ENCODE assay signal across 13 mouse cellular contexts in the genomic region with DNA sequence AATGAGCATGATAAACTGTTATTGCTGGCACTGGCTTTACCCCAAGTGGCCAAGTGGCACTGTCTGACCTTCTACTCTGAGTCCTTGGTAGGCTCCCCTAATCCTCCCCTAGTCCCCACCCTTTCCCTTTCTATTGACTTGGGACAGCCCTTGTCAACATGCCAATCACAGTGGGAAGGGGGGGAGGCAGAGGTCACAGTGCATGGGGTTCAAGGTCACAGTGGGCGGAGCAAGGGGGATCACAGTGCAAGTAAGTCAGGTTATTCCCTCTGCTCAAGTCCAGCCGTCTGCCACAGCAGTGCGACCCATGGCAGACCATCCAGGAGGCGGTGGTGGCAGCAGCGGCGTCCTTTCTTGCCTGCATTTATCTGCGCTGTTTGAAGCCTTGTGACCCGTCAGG. TPM values are rescaled to one million over a fixed set of nuclear protein-coding genes. Genes with fewer than 3 reads are reported as not detected.
DNase-seq lines count a peak whose midpoint lies in the region; ATAC-seq lines count a peak whose summit lies in the region.
"Had no signal": no experiment of that assay in that cellular context is flagged by ENCODE, and none has a peak within 500 bp of the region (broad histone marks: within the 10 kb centered on the region; RNA-seq: fewer than 3 reads in every experiment).

No protein-coding gene starts in this region.

- no peak for DNase-seq in heart, adult 9 months (ENCODE audit: low spot score in 2 of 2)
- DNase-seq in midbrain, embryonic 10.5 days (ENCODE audit: low spot score), result peak; percentile 76
- DNase-seq in ZHBTc4 (ENCODE audit: low read depth, low spot score), result peak; percentile 83
- DNase-seq in natural killer cell, adult 2 months (ENCODE audit: low spot score in 2 of 2), result no peak
- DNase-seq: gastrocnemius, postnatal 36 days had no signal

- no peaks in the 10 kb centered on the region for H3K27me3 ChIP-seq in heart, embryonic 15.5 days
- no peaks in the 10 kb centered on the region for H3K27me3 ChIP-seq in midbrain, embryonic 10.5 days (ENCODE audit: low read depth, poor library complexity, severe bottlenecking)
- no peaks in the 10 kb centered on the region for H3K27me3 ChIP-seq in midbrain, embryonic 16.5 days (ENCODE audit: control insufficient read depth, insufficient read depth, low read depth, low read length)
- no peaks in the 10 kb centered on the region for H3K27me3 ChIP-seq in liver, embryonic 16.5 days (ENCODE audit: control insufficient read depth, insufficient read depth, low read depth, low read length)
- H3K27me3 ChIP-seq: embryonic facial prominence, embryonic 12.5 days; limb, embryonic 12.5 days; neural tube, embryonic 15.5 days had no signal

- ATAC-seq in heart, embryonic 15.5 days (replicated peaks; ENCODE audit: insufficient number of reproducible peaks, insufficient read depth, low FRiP score, low read depth), result 0 out of 2 replicates have a peak, but pooled peaks have one; percentile 2
- no peak for ATAC-seq in midbrain, embryonic 16.5 days
- peak; percentile 59 for ATAC-seq in liver, embryonic 16.5 days (ENCODE audit: low read depth)
- ATAC-seq: intestine, embryonic 16.5 days had no signal

- WGBS in heart, embryonic 15.5 days, result 87% methylated on average over 8 of the region's 8 CpGs
- WGBS in midbrain, embryonic 10.5 days, result 63% methylated on average over 8 of the region's 8 CpGs
- 53% methylated on average over 8 of the region's 8 CpGs for WGBS in midbrain, embryonic 16.5 days
- WGBS in liver, embryonic 16.5 days (ENCODE audit: insufficient replicate concordance), result 77% methylated on average over 8 of the region's 8 CpGs

- H3K4me1 ChIP-seq in heart, embryonic 15.5 days (replicated peaks), result peaks cover 21% of the 10 kb centered on the region
- peaks cover 63% of the 10 kb centered on the region for H3K4me1 ChIP-seq in midbrain, embryonic 10.5 days
- peaks cover 5% of the 10 kb centered on the region for H3K4me1 ChIP-seq in midbrain, embryonic 16.5 days (ENCODE audit: control insufficient read depth, insufficient read depth, low read length)
- peaks cover 4% of the 10 kb centered on the region for H3K4me1 ChIP-seq in liver, embryonic 16.5 days (ENCODE audit: control insufficient read depth, low read depth, low read length)
- H3K4me1 ChIP-seq: embryonic facial prominence, embryonic 12.5 days had no signal

- H3K4me3 ChIP-seq in heart, embryonic 15.5 days, result no peak overlapping the region
- 0 out of 2 replicates have a peak overlapping the region, but pooled peaks have one; percentile 5 for H3K4me3 ChIP-seq in midbrain, embryonic 10.5 days
- H3K4me3 ChIP-seq in midbrain, embryonic 16.5 days (ENCODE audit: low read depth, low read length), result no peak overlapping the region
- no peak overlapping the region for H3K4me3 ChIP-seq in liver, embryonic 16.5 days (ENCODE audit: low read depth, low read length)
- H3K4me3 ChIP-seq: embryonic facial prominence, embryonic 12.5 days; limb, embryonic 12.5 days; neural tube, embryonic 15.5 days had no signal

- no peak overlapping the region for H3K4me2 ChIP-seq in heart, embryonic 15.5 days
- H3K4me2 ChIP-seq in midbrain, embryonic 16.5 days (ENCODE audit: low read length), result no peak overlapping the region
- H3K4me2 ChIP-seq in liver, embryonic 16.5 days (ENCODE audit: low read depth, low read length), result no peak overlapping the region
- H3K4me2 ChIP-seq: embryonic facial prominence, embryonic 12.5 days; limb, embryonic 12.5 days; neural tube, embryonic 15.5 days had no signal

- no peaks in the 10 kb centered on the region for H3K9me3 ChIP-seq in heart, embryonic 15.5 days (replicated peaks)
- H3K9me3 ChIP-seq in midbrain, embryonic 10.5 days (replicated peaks), result peaks cover 5% of the 10 kb centered on the region; the same call in 1 of the 2 replicates
- 0 out of 2 replicates have a peak, but pooled peaks cover under 1% of the 10 kb centered on the region for H3K9me3 ChIP-seq in midbrain, embryonic 16.5 days (replicated peaks; ENCODE audit: control insufficient read depth, low read length, poor library complexity, severe bottlenecking)
- no peaks in the 10 kb centered on the region for H3K9me3 ChIP-seq in liver, embryonic 16.5 days (replicated peaks; ENCODE audit: control insufficient read depth, low read length)
- H3K9me3 ChIP-seq: embryonic facial prominence, embryonic 12.5 days; neural tube, embryonic 15.5 days had no signal

- no peak overlapping the region for H3K27ac ChIP-seq in heart, embryonic 15.5 days
- peak overlapping the region; percentile 66 for H3K27ac ChIP-seq in midbrain, embryonic 10.5 days (replicated peaks)
- H3K27ac ChIP-seq in midbrain, embryonic 16.5 days (ENCODE audit: low read length), result no peak overlapping the region
- H3K27ac ChIP-seq in liver, embryonic 16.5 days (ENCODE audit: low read length), result no peak overlapping the region
- H3K27ac ChIP-seq: embryonic facial prominence, embryonic 12.5 days; limb, embryonic 12.5 days; neural tube, embryonic 15.5 days had no signal

- H3K36me3 ChIP-seq in heart, embryonic 15.5 days, result peaks cover 61% of the 10 kb centered on the region
- H3K36me3 ChIP-seq in midbrain, embryonic 10.5 days, result peaks cover 92% of the 10 kb centered on the region
- peaks cover 19% of the 10 kb centered on the region for H3K36me3 ChIP-seq in midbrain, embryonic 16.5 days (ENCODE audit: control insufficient read depth, insufficient read depth, low read length)
- peaks cover 23% of the 10 kb centered on the region for H3K36me3 ChIP-seq in liver, embryonic 16.5 days (ENCODE audit: control insufficient read depth, insufficient read depth)

- no peak overlapping the region for H3K9ac ChIP-seq in heart, embryonic 15.5 days
- no peak overlapping the region for H3K9ac ChIP-seq in midbrain, embryonic 16.5 days (ENCODE audit: low read depth, low read length)
- H3K9ac ChIP-seq in liver, embryonic 16.5 days (ENCODE audit: low read depth, low read length), result no peak overlapping the region
- H3K9ac ChIP-seq: embryonic facial prominence, embryonic 12.5 days; limb, embryonic 12.5 days; neural tube, embryonic 15.5 days had no signal

RNA-seq across cellular contexts. Expression of a gene that starts 24.2 kb away (rescaled TPM):
- 30.1 and 32.8 TPM in 2 replicates for polyA plus RNA-seq in heart, embryonic 15.5 days (2015; fragmentation: Nextera tagmentation; extraction: Ambion mirVana)
- 35.2 and 36.3 TPM in 2 replicates for polyA plus RNA-seq in midbrain, embryonic 10.5 days (2016; fragmentation: Nextera tagmentation; extraction: Ambion mirVana)
- polyA plus RNA-seq in midbrain, embryonic 16.5 days (2015; fragmentation: Nextera tagmentation; extraction: Ambion mirVana), result 24.5 and 25.1 TPM in 2 replicates
- polyA plus RNA-seq in liver, embryonic 16.5 days (2015; fragmentation: Nextera tagmentation; extraction: Ambion mirVana), result 18.1 and 19.1 TPM in 2 replicates

RNA-seq across cellular contexts. Expression of a gene that starts 27.3 kb away (rescaled TPM):
- polyA plus RNA-seq in heart, embryonic 15.5 days (2015; fragmentation: Nextera tagmentation; extraction: Ambion mirVana), result 0.26 TPM in 1 of 2 replicates, not detected in the other
- 0.05 and 0.20 TPM in 2 replicates for polyA plus RNA-seq in midbrain, embryonic 10.5 days (2016; fragmentation: Nextera tagmentation; extraction: Ambion mirVana)
- 0.39 TPM in 1 of 2 replicates, not detected in the other for polyA plus RNA-seq in midbrain, embryonic 16.5 days (2015; fragmentation: Nextera tagmentation; extraction: Ambion mirVana)
- polyA plus RNA-seq in liver, embryonic 16.5 days (2015; fragmentation: Nextera tagmentation; extraction: Ambion mirVana), result not detected in 2 replicates
- polyA plus RNA-seq: intestine, embryonic 16.5 days; large intestine, adult 2 months; limb, embryonic 12.5 days had no signal

RNA-seq across cellular contexts. Expression of a gene that starts 32.3 kb away (rescaled TPM):
- polyA plus RNA-seq in heart, embryonic 15.5 days (2015; fragmentation: Nextera tagmentation; extraction: Ambion mirVana), result 10.3 and 15.3 TPM in 2 replicates
- 24.2 and 25.3 TPM in 2 replicates for polyA plus RNA-seq in midbrain, embryonic 10.5 days (2016; fragmentation: Nextera tagmentation; extraction: Ambion mirVana)
- polyA plus RNA-seq in midbrain, embryonic 16.5 days (2015; fragmentation: Nextera tagmentation; extraction: Ambion mirVana), result 25.5 TPM in 2 replicates
- polyA plus RNA-seq in liver, embryonic 16.5 days (2015; fragmentation: Nextera tagmentation; extraction: Ambion mirVana), result 16.3 and 18.0 TPM in 2 replicates

RNA-seq across cellular contexts. Expression of a gene that starts 37.2 kb away (rescaled TPM):
- 38.6 and 52.4 TPM in 2 replicates for polyA plus RNA-seq in heart, embryonic 15.5 days (2015; fragmentation: Nextera tagmentation; extraction: Ambion mirVana)
- 54.8 TPM in 2 replicates for polyA plus RNA-seq in midbrain, embryonic 10.5 days (2016; fragmentation: Nextera tagmentation; extraction: Ambion mirVana)
- 52.5 and 55.9 TPM in 2 replicates for polyA plus RNA-seq in midbrain, embryonic 16.5 days (2015; fragmentation: Nextera tagmentation; extraction: Ambion mirVana)
- polyA plus RNA-seq in liver, embryonic 16.5 days (2015; fragmentation: Nextera tagmentation; extraction: Ambion mirVana), result 87.5 and 93.3 TPM in 2 replicates

RNA-seq across cellular contexts. Expression of a gene that starts 55.0 kb away (rescaled TPM):
- 3.4 and 4.7 TPM in 2 replicates for polyA plus RNA-seq in heart, embryonic 15.5 days (2015; fragmentation: Nextera tagmentation; extraction: Ambion mirVana)
- 10.8 and 11.0 TPM in 2 replicates for polyA plus RNA-seq in midbrain, embryonic 10.5 days (2016; fragmentation: Nextera tagmentation; extraction: Ambion mirVana)
- polyA plus RNA-seq in midbrain, embryonic 16.5 days (2015; fragmentation: Nextera tagmentation; extraction: Ambion mirVana), result 5.3 and 6.3 TPM in 2 replicates
- 0.59 and 0.63 TPM in 2 replicates for polyA plus RNA-seq in liver, embryonic 16.5 days (2015; fragmentation: Nextera tagmentation; extraction: Ambion mirVana)

Comparison
In these comparisons a context has a peak if more than half of its experiments do, and no peak if none do; other contexts are left out.
1. DNase-seq: peak in midbrain, embryonic 10.5 days (single experiment) and ZHBTc4 (single experiment); none in heart, adult 9 months (0 of 2) and natural killer cell, adult 2 months (0 of 2).